Mouse (Mus musculus): ENCODE measurements around the gene Aknad1.

GRCm38 (mm10) chr3:108737761-108738160 is 1.7 kb upstream of the Aknad1 start:
- no peak for TF ChIP-seq CTCF (IDR thresholded peaks at IDR 0.05; ENCODE audit: control insufficient read depth, insufficient read depth, insufficient replicate concordance, low read depth, low read length)
- TF ChIP-seq POLR2A (IDR thresholded peaks at IDR 0.05; ENCODE audit: control insufficient read depth, low read depth, low read length), result no peak
